Mouse (Mus musculus) midbrain, embryonic 14.5 days (tissue): ENCODE data around the gene Gm3453. TPM values are rescaled to one million over a fixed set of nuclear protein-coding genes. Genes with fewer than 3 reads are reported as not detected.
"Not testable (repeated sequence)": the region's sequence is repeated elsewhere in the genome, so short reads cannot be mapped to it uniquely, and the experiment has no call there.

ENCODE experiments used
- ATAC-seq: fragments of 200-750 bp; cut with Nextera tagmentation; 2 replicates; pipeline ENCODE4 v1.8.0; 2017; ENCODE audit warnings: moderate number of reproducible peaks, moderate library complexity; ENCODE audit not compliant: low FRiP score, low TSS enrichment
- DNase-seq: peaks from one replicate; pipeline ENCODE4 v3.0.0-alpha.2; 2015
- H3K27ac ChIP-seq: fragments of 300-500 bp; sonication (generic); replicated peaks from 2 replicates; pipeline ENCODE4 v1.5.1; 2014; ENCODE audit warnings: mild to moderate bottlenecking, low read depth, low read length, moderate library complexity
- H3K27me3 ChIP-seq: fragments of 300-500 bp; sonication (generic); 2 replicates; pipeline ENCODE4 v1.6.1; 2014; ENCODE audit warnings: low read length, control low read depth, mixed read lengths; ENCODE audit not compliant: control insufficient read depth, insufficient read depth
- H3K36me3 ChIP-seq: fragments of 300-500 bp; sonication (generic); 2 replicates; pipeline ENCODE4 v1.6.1; 2014; ENCODE audit warnings: low read length, control low read depth; ENCODE audit not compliant: control insufficient read depth, insufficient read depth
- H3K4me1 ChIP-seq: fragments of 300-500 bp; sonication (generic); 2 replicates; pipeline ENCODE4 v1.6.1; 2014; ENCODE audit warnings: mild to moderate bottlenecking, antibody characterized with exemption, low read length, control low read depth; ENCODE audit not compliant: control insufficient read depth, insufficient read depth
- H3K4me2 ChIP-seq: fragments of 300-500 bp; sonication (generic); 2 replicates; pipeline ENCODE4 v1.6.1; 2014; ENCODE audit warnings: mild to moderate bottlenecking, low read length, moderate library complexity
- H3K4me3 ChIP-seq: fragments of 300-500 bp; sonication (generic); replicated peaks from 2 replicates; pipeline ENCODE4 v1.5.1; 2014; ENCODE audit warnings: low read depth, low read length
- H3K9ac ChIP-seq: fragments of 300-500 bp; sonication (generic); replicated peaks from 2 replicates; pipeline ENCODE4 v1.6.1; 2014; ENCODE audit warnings: mild to moderate bottlenecking, low read length, moderate library complexity
- H3K9me3 ChIP-seq: fragments of 300-500 bp; sonication (generic); 2 replicates; pipeline ENCODE4 v1.6.1; 2016; ENCODE audit warnings: low read length, control low read depth, mixed read lengths; ENCODE audit not compliant: control insufficient read depth
- WGBS: fragments of 180-500 bp; shearing (Covaris S2); extraction: QIAGEN DNeasy Blood & Tissue Kit; methylation state at CpG from one replicate; pipeline ENCODE4 v1.1.7; 2014; 5-methylcytosine and 5-hydroxymethylcytosine counted together
- polyA plus RNA-seq: library from polyadenylated mRNA; unstranded; fragments of >200 nt; fragmentation: Nextera tagmentation; extraction: Ambion mirVana; gene quantifications from 2 replicates; pipeline ENCODE4 v1.2.1, GENCODE M21; 2014

The Gm3453 gene
- not detected in 2 replicates for polyA plus RNA-seq

GRCm38 (mm10) chr14:5979037-5979436 lies at the start of gene Gm3453:
Gene Gm3453, minus strand, starts transcription at chr14:5979137.
- H3K4me1 ChIP-seq, H3K36me3 ChIP-seq, H3K9ac ChIP-seq, H3K4me2 ChIP-seq, H3K27me3 ChIP-seq, DNase-seq, ATAC-seq, H3K9me3 ChIP-seq, H3K27ac ChIP-seq, H3K4me3 ChIP-seq: not testable (repeated sequence)
- WGBS = 75% methylated on average over 2 of the region's 2 CpGs

- whole genome bisulfite sequencing = 82% methylated on average over 5 of the region's 7 CpGs
- H3K27me3 ChIP-seq, H3K4me3 ChIP-seq, H3K27ac ChIP-seq, H3K9ac ChIP-seq, H3K36me3 ChIP-seq, H3K4me1 ChIP-seq, H3K4me2 ChIP-seq, H3K9me3 ChIP-seq, ATAC-seq, DNase-seq: not testable (repeated sequence)
Measured at GRCm38 (mm10) chr14:5987136-5987535, 8.2 kb upstream of the Gm3453 start.

GRCm38 (mm10) chr14:5962441-5962840 lies 16.5 kb downstream of the Gm3453 start:
- not testable (repeated sequence) for H3K36me3 ChIP-seq, ATAC-seq, DNase-seq, H3K4me2 ChIP-seq, H3K9ac ChIP-seq, H3K4me3 ChIP-seq, H3K9me3 ChIP-seq, H3K27ac ChIP-seq, H3K4me1 ChIP-seq, H3K27me3 ChIP-seq
- WGBS = 15% methylated on average over 4 of the region's 4 CpGs

- Histone ChIP-seq H3K9ac (peak within 1 kb of the TSS; percentile 56), H3K4me3 (peak within 1 kb of the TSS; percentile 46), H3K4me2 (peak within 1 kb of the TSS; percentile 63)
- 2% methylated on average over 10 of the region's 23 CpGs for WGBS
- peak; percentile 71 for DNase-seq
- not testable (repeated sequence) for H3K9me3 ChIP-seq, ATAC-seq, H3K27me3 ChIP-seq, H3K36me3 ChIP-seq, H3K4me1 ChIP-seq, H3K27ac ChIP-seq
Measured at GRCm38 (mm10) chr14:5961635-5962034, 17.3 kb downstream of the Gm3453 start, which contains the start of gene Gm3248. Gene Gm3248, minus strand, starts transcription at chr14:5961745.

GRCm38 (mm10) chr14:5961102-5961501 lies 17.8 kb downstream of the Gm3453 start:
- Histone ChIP-seq H3K4me2 (peak overlapping the region; percentile 63), H3K9ac (peak overlapping the region; percentile 56), H3K4me3 (peak overlapping the region; percentile 46)
- not testable (repeated sequence) for H3K4me1 ChIP-seq, ATAC-seq, H3K36me3 ChIP-seq, H3K27me3 ChIP-seq, H3K9me3 ChIP-seq, H3K27ac ChIP-seq
- WGBS = under 1% methylated on average over 19 of the region's 24 CpGs
- peak; percentile 37 for DNase-seq

GRCm38 (mm10) chr14:5960479-5960878 lies 18.5 kb downstream of the Gm3453 start:
- H3K4me1 ChIP-seq, H3K27me3 ChIP-seq, ATAC-seq, H3K9me3 ChIP-seq, H3K4me3 ChIP-seq, H3K36me3 ChIP-seq, H3K27ac ChIP-seq, DNase-seq, H3K9ac ChIP-seq, H3K4me2 ChIP-seq: not testable (repeated sequence)
- 0% methylated on average over 3 of the region's 10 CpGs for WGBS

GRCm38 (mm10) chr14:5923276-5923675 lies 55.7 kb downstream of the Gm3453 start:
- not testable (repeated sequence) for H3K4me2 ChIP-seq, H3K9ac ChIP-seq, H3K27ac ChIP-seq, H3K4me3 ChIP-seq, H3K36me3 ChIP-seq, H3K4me1 ChIP-seq, H3K9me3 ChIP-seq, ATAC-seq, DNase-seq, H3K27me3 ChIP-seq
- 81% methylated on average over 7 of the region's 7 CpGs for WGBS

Other genes with a start within 250 kb of the Gm3453 start
- gene Gm3373, start 237.6 kb downstream of the Gm3453 start, polyA plus RNA-seq = 0.32 and 0.74 TPM in 2 replicates
- gene Gm3383, start 171.2 kb downstream of the Gm3453 start, polyA plus RNA-seq = 4.8 and 10.4 TPM in 2 replicates
- gene Gm3424, start 148.8 kb downstream of the Gm3453 start, polyA plus RNA-seq = not detected in 2 replicates
- 0.74 and 1.4 TPM in 2 replicates for gene Gm8237, start 98.8 kb downstream of the Gm3453 start, polyA plus RNA-seq
- 3.6 and 5.1 TPM in 2 replicates for gene Gm3248, start 17.4 kb downstream of the Gm3453 start, polyA plus RNA-seq
- not detected in 2 replicates for gene Gm6337, start 79.1 kb upstream of the Gm3453 start, polyA plus RNA-seq
- gene Gm8206, start 114.8 kb upstream of the Gm3453 start, polyA plus RNA-seq = 7.0 and 7.1 TPM in 2 replicates
- gene Gm3468, start 129.5 kb upstream of the Gm3453 start, polyA plus RNA-seq = 5.6 and 6.3 TPM in 2 replicates
- not detected in 2 replicates for gene Gm3476, start 146.7 kb upstream of the Gm3453 start, polyA plus RNA-seq
- not detected in 2 replicates for gene Gm21560, start 240.2 kb upstream of the Gm3453 start, polyA plus RNA-seq